Mouse (Mus musculus): ENCODE measurements around the gene Rgs19. TPM values are rescaled to one million over a fixed set of nuclear protein-coding genes. Genes with fewer than 3 reads are reported as not detected.

The Rgs19 gene
- polyA plus RNA-seq, 2 experiments = 92.8 to 124 TPM

GRCm38 (mm10) chr2:181691571-181691970, 2.2 kb downstream of the Rgs19 start:
- Histone ChIP-seq H3K27ac (replicated peaks; ENCODE audit: low read depth, low read length) (no peak overlapping the region), H3K9ac (ENCODE audit: low read depth, low read length, severe bottlenecking) (no peak overlapping the region), H3K36me3 (ENCODE audit: control insufficient read depth, insufficient read depth, low read length) (peaks cover 39% of the 10 kb centered on the region), H3K4me2 (replicated peaks; ENCODE audit: low read depth, low read length, severe bottlenecking) (no peak overlapping the region), H3K4me1 (ENCODE audit: control insufficient read depth, insufficient read depth, low read length) (peaks cover 9% of the 10 kb centered on the region), H3K27me3 (ENCODE audit: control insufficient read depth, insufficient read depth, low read length) (no peaks in the 10 kb centered on the region), H3K4me3 (replicated peaks; ENCODE audit: low read length) (no peak overlapping the region), H3K9me3 (ENCODE audit: control insufficient read depth, low read length) (no peaks in the 10 kb centered on the region)
- no peak for TF ChIP-seq POLR2A (IDR thresholded peaks at IDR 0.05; ENCODE audit: borderline replicate concordance, extremely low read depth, insufficient read depth, insufficient read length)
- DNase-seq (ENCODE audit: low spot score) (no peak), ATAC-seq (ENCODE audit: low FRiP score, low read depth) (no peak)
- 86% methylated on average over 4 of the region's 4 CpGs for WGBS

- no peak for ATAC-seq (ENCODE audit: low FRiP score, low read depth)
- H3K27me3 ChIP-seq (ENCODE audit: control insufficient read depth, insufficient read depth, low read length) = no peaks in the 10 kb centered on the region
- peaks cover 44% of the 10 kb centered on the region for H3K36me3 ChIP-seq (ENCODE audit: control insufficient read depth, insufficient read depth, low read length)
- peaks cover 9% of the 10 kb centered on the region for H3K4me1 ChIP-seq (ENCODE audit: control insufficient read depth, insufficient read depth, low read length)
- DNase-seq (ENCODE audit: low spot score) = no peak
- no peak for TF ChIP-seq POLR2A (IDR thresholded peaks at IDR 0.05; ENCODE audit: borderline replicate concordance, extremely low read depth, insufficient read depth, insufficient read length)
- no peaks in the 10 kb centered on the region for H3K9me3 ChIP-seq (ENCODE audit: control insufficient read depth, low read length)
- no peak overlapping the region for H3K4me2 ChIP-seq (replicated peaks; ENCODE audit: low read depth, low read length, severe bottlenecking)
- no peak overlapping the region for H3K27ac ChIP-seq (replicated peaks; ENCODE audit: low read depth, low read length)
- no peak overlapping the region for H3K4me3 ChIP-seq (replicated peaks; ENCODE audit: low read length)
- WGBS = 80% methylated on average over 6 of the region's 6 CpGs
- H3K9ac ChIP-seq (ENCODE audit: low read depth, low read length, severe bottlenecking) = no peak overlapping the region
Measured at GRCm38 (mm10) chr2:181691083-181691482, 2.7 kb downstream of the Rgs19 start.

DNA sequence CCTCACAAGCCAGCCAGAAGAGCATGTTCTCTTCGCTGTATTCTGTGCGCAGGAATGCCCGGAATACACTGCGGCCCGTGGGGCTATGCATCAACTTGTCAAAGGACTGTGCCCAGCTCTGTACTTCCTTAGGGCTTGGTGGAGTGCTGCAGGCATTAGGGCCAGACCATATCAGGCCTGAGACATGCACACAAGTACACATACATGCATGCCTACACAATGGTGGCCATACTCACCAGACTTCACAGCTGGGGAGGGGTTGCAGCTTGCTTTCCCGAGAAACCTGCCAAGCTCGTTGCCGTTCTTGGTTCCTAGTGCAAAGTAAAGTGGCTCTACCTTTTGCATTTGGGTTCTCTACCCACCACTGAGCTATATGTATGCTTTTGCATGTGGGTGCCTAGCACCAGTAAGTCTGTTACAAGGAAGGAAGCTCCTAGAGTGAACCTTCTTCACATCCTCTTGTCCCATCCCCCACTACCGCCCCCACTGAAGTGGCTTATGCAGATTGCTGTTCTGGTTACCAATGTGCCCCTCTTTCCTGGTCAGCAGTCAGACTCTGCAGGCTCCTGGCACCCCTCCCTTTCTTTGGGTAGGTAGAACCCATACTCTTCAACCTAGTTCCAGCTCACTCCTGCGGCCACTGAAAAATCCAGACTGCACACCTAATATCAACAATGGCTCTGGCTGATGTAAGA, 4.2 kb downstream of the Rgs19 start:
- Histone ChIP-seq H3K27me3 (ENCODE audit: control insufficient read depth, insufficient read depth, low read length) (no peaks in the 10 kb centered on the region), H3K36me3 (ENCODE audit: control insufficient read depth, insufficient read depth, low read length) (peaks cover 49% of the 10 kb centered on the region), H3K4me3 (replicated peaks; ENCODE audit: low read length) (no peak overlapping the region), H3K27ac (replicated peaks; ENCODE audit: low read depth, low read length) (no peak overlapping the region), H3K9me3 (ENCODE audit: control insufficient read depth, low read length) (no peaks in the 10 kb centered on the region), H3K4me1 (ENCODE audit: control insufficient read depth, insufficient read depth, low read length) (peaks cover 9% of the 10 kb centered on the region), H3K9ac (ENCODE audit: low read depth, low read length, severe bottlenecking) (no peak overlapping the region), H3K4me2 (replicated peaks; ENCODE audit: low read depth, low read length, severe bottlenecking) (no peak overlapping the region)
- WGBS = 93% methylated on average over 10 of the region's 10 CpGs
- DNase-seq (ENCODE audit: low spot score) = no peak
- ATAC-seq (ENCODE audit: low FRiP score, low read depth) = no peak
- no peak for TF ChIP-seq POLR2A (IDR thresholded peaks at IDR 0.05; ENCODE audit: borderline replicate concordance, extremely low read depth, insufficient read depth, insufficient read length)

GRCm38 (mm10) chr2:181687586-181687985, 6.2 kb downstream of the Rgs19 start:
- no peak for TF ChIP-seq POLR2A (IDR thresholded peaks at IDR 0.05; ENCODE audit: borderline replicate concordance, extremely low read depth, insufficient read depth, insufficient read length)
- Histone ChIP-seq H3K36me3 (ENCODE audit: control insufficient read depth, insufficient read depth, low read length) (peaks cover 52% of the 10 kb centered on the region), H3K27ac (replicated peaks; ENCODE audit: low read depth, low read length) (no peak overlapping the region), H3K27me3 (ENCODE audit: control insufficient read depth, insufficient read depth, low read length) (no peaks in the 10 kb centered on the region), H3K9me3 (ENCODE audit: control insufficient read depth, low read length) (no peaks in the 10 kb centered on the region), H3K4me1 (ENCODE audit: control insufficient read depth, insufficient read depth, low read length) (peaks cover 2% of the 10 kb centered on the region; the same call in 1 of the 2 replicates), H3K4me3 (replicated peaks; ENCODE audit: low read length) (no peak overlapping the region), H3K9ac (ENCODE audit: low read depth, low read length, severe bottlenecking) (no peak overlapping the region), H3K4me2 (replicated peaks; ENCODE audit: low read depth, low read length, severe bottlenecking) (no peak overlapping the region)
- ATAC-seq (ENCODE audit: low FRiP score, low read depth) = no peak
- no peak for DNase-seq (ENCODE audit: low spot score)
- 95% methylated on average over 8 of the region's 8 CpGs for WGBS

- peaks cover 6% of the 10 kb centered on the region for H3K4me1 ChIP-seq (ENCODE audit: control insufficient read depth, insufficient read depth, low read length)
- H3K27me3 ChIP-seq (ENCODE audit: control insufficient read depth, insufficient read depth, low read length) = no peaks in the 10 kb centered on the region
- H3K9ac ChIP-seq (ENCODE audit: low read depth, low read length, severe bottlenecking) = no peak overlapping the region
- ATAC-seq (ENCODE audit: low FRiP score, low read depth) = no peak
- no peaks in the 10 kb centered on the region for H3K9me3 ChIP-seq (ENCODE audit: control insufficient read depth, low read length)
- H3K36me3 ChIP-seq (ENCODE audit: control insufficient read depth, insufficient read depth, low read length) = peaks cover 46% of the 10 kb centered on the region
- no peak for TF ChIP-seq POLR2A (IDR thresholded peaks at IDR 0.05; ENCODE audit: borderline replicate concordance, extremely low read depth, insufficient read depth, insufficient read length)
- no peak for DNase-seq (ENCODE audit: low spot score)
- WGBS = 88% methylated on average over 4 of the region's 4 CpGs
- no peak overlapping the region for H3K4me3 ChIP-seq (replicated peaks; ENCODE audit: low read length)
- no peak overlapping the region for H3K4me2 ChIP-seq (replicated peaks; ENCODE audit: low read depth, low read length, severe bottlenecking)
- H3K27ac ChIP-seq (replicated peaks; ENCODE audit: low read depth, low read length) = no peak overlapping the region
Measured at GRCm38 (mm10) chr2:181685686-181686085, 8.1 kb downstream of the Rgs19 start.

All from limb, embryonic 14.5 days (tissue).